24 mouse cellular contexts compared by ENCODE assay signal in genomic region chr17:15580072-15580447, GRCm38 (mm10).
"Had no signal": no experiment of that assay in that cellular context is flagged by ENCODE, and none has a peak within 500 bp of the region (broad histone marks: within the 10 kb centered on the region; RNA-seq: fewer than 3 reads in every experiment).

No protein-coding gene starts in this region.

- H3K9ac ChIP-seq: heart, embryonic 12.5 days; hindbrain, embryonic 12.5 days; hindbrain, embryonic 15.5 days; limb, embryonic 12.5 days; liver, embryonic 13.5 days had no signal

- H3K9me3 ChIP-seq: heart, embryonic 10.5 days; heart, embryonic 12.5 days; hindbrain, embryonic 10.5 days; hindbrain, embryonic 12.5 days; hindbrain, embryonic 15.5 days; limb, embryonic 10.5 days; limb, embryonic 12.5 days; liver, embryonic 13.5 days had no signal

- H3K4me1 ChIP-seq: heart, embryonic 10.5 days; heart, embryonic 12.5 days; hindbrain, embryonic 12.5 days; hindbrain, embryonic 15.5 days; limb, embryonic 10.5 days; limb, embryonic 12.5 days; liver, embryonic 13.5 days had no signal

- ATAC-seq: hindbrain, postnatal 0 days had no signal

- H3K27ac ChIP-seq: gastrocnemius, adult 2 months; heart, embryonic 10.5 days; hindbrain, embryonic 10.5 days; hindbrain, embryonic 12.5 days; hindbrain, embryonic 15.5 days; hindbrain, postnatal 0 days; layer of hippocampus, adult 2 months; left cerebral cortex, adult 2 months; limb, embryonic 10.5 days; limb, embryonic 12.5 days; liver, embryonic 13.5 days had no signal

- H3K4me3 ChIP-seq: gastrocnemius, adult 2 months; heart, embryonic 10.5 days; heart, embryonic 12.5 days; hindbrain, embryonic 10.5 days; hindbrain, embryonic 12.5 days; hindbrain, embryonic 15.5 days; layer of hippocampus, adult 2 months; left cerebral cortex, adult 2 months; limb, embryonic 10.5 days; limb, embryonic 12.5 days; liver, embryonic 13.5 days had no signal

- H3K36me3 ChIP-seq: heart, embryonic 10.5 days; heart, embryonic 12.5 days; hindbrain, embryonic 10.5 days; hindbrain, embryonic 12.5 days; hindbrain, embryonic 15.5 days; limb, embryonic 10.5 days; limb, embryonic 12.5 days; liver, embryonic 13.5 days had no signal

- DNase-seq: gastrocnemius, adult 2 months; gastrocnemius, postnatal 10 days; gastrocnemius, postnatal 25 days; heart, adult 18-20 months; heart, postnatal 10 days; heart, postnatal 4 days; kidney, adult 18-20 months; kidney, adult 9 months; kidney, postnatal 10 days; kidney, postnatal 25 days; kidney, postnatal 4 days; liver; liver, embryonic 13.5 days had no signal

- H3K27me3 ChIP-seq: heart, embryonic 12.5 days had no signal

- H3K4me2 ChIP-seq: heart, embryonic 12.5 days; hindbrain, embryonic 12.5 days; hindbrain, embryonic 15.5 days; limb, embryonic 12.5 days; liver, embryonic 11.5 days; liver, embryonic 13.5 days had no signal
